Mouse (Mus musculus) right cerebral cortex, postnatal 36 days (tissue): Measurements from ENCODE around the gene 2410015M20Rik.
"Not testable (repeated sequence)": the region's sequence is repeated elsewhere in the genome, so short reads cannot be mapped to it uniquely, and the experiment has no call there.

Source experiments
- DNase-seq, 2 experiments: peaks; one replicate each; pipeline ENCODE4 v3.0.0; 2022; ENCODE audit warnings: low spot score in 2 of 2, mixed read lengths in 1 of 2

2410015M20Rik gene

GRCm38 (mm10) chr17:56609452-56610171 lies at the start of gene 2410015M20Rik:
TSS of gene 2410015M20Rik (minus strand) at chr17:56609771.
- DNase-seq: peak; percentile 98 to 99

- DNase-seq: no peak
These were observed 46.6 kb upstream of the 2410015M20Rik start for GRCm38 (mm10) chr17:56656171-56656570.

- no peak for DNase-seq
These were observed 45.7 kb upstream of the 2410015M20Rik start for GRCm38 (mm10) chr17:56655311-56655710.

GRCm38 (mm10) chr17:56654771-56655170 lies 45.2 kb upstream of the 2410015M20Rik start:
- DNase-seq: no peak

GRCm38 (mm10) chr17:56651801-56652200 lies 42.2 kb upstream of the 2410015M20Rik start:
- no peak for DNase-seq

GRCm38 (mm10) chr17:56647546-56647945 lies 38.0 kb upstream of the 2410015M20Rik start:
- no peak for DNase-seq

GRCm38 (mm10) chr17:56643237-56643636 lies 33.7 kb upstream of the 2410015M20Rik start:
- DNase-seq: no peak

GRCm38 (mm10) chr17:56634023-56634422 lies 24.5 kb upstream of the 2410015M20Rik start:
- no peak for DNase-seq

- no peak for DNase-seq
These were observed 22.2 kb upstream of the 2410015M20Rik start for GRCm38 (mm10) chr17:56631807-56632206.

- not testable (repeated sequence) for DNase-seq
These were observed 20.5 kb upstream of the 2410015M20Rik start for GRCm38 (mm10) chr17:56629800-56630781.

GRCm38 (mm10) chr17:56627530-56628277 lies 18.1 kb upstream of the 2410015M20Rik start, which contains the start of gene Catsperd:
TSS of gene Catsperd (plus strand) at chr17:56628143.
- DNase-seq: no peak

GRCm38 (mm10) chr17:56626754-56627470 lies 17.3 kb upstream of the 2410015M20Rik start, which contains the start of gene Lonp1:
TSS of gene Lonp1 (minus strand) at chr17:56626887.
- peak; percentile 94 for DNase-seq

- DNase-seq: no peak
These were observed 16.7 kb upstream of the 2410015M20Rik start for GRCm38 (mm10) chr17:56626260-56626659.

GRCm38 (mm10) chr17:56625495-56625894 lies 15.9 kb upstream of the 2410015M20Rik start:
- DNase-seq: no peak

GRCm38 (mm10) chr17:56617628-56618027 lies 8.1 kb upstream of the 2410015M20Rik start:
- no peak for DNase-seq

- DNase-seq: no peak
These were observed 7.2 kb upstream of the 2410015M20Rik start for GRCm38 (mm10) chr17:56616725-56617124.

- no peak for DNase-seq
These were observed 6.2 kb upstream of the 2410015M20Rik start for GRCm38 (mm10) chr17:56615792-56616191.

GRCm38 (mm10) chr17:56615136-56615784 lies 5.7 kb upstream of the 2410015M20Rik start:
- no peak for DNase-seq

- no peak for DNase-seq
These were observed 5.0 kb upstream of the 2410015M20Rik start for GRCm38 (mm10) chr17:56614391-56615135.

GRCm38 (mm10) chr17:56613893-56614292 lies 4.3 kb upstream of the 2410015M20Rik start:
- not testable (repeated sequence) for DNase-seq
